Mouse (Mus musculus) embryonic fibroblast, embryonic 13.5 days (primary cell): Measurements from ENCODE around the gene Gm49355.

Source experiments
- CTCF ChIP-seq: IDR thresholded peaks from 2 replicates; pipeline ENCODE4 v1.5.1; 2011; ENCODE audit warnings: mild to moderate bottlenecking, control low read depth, low read length, moderate library complexity, borderline replicate concordance; ENCODE audit not compliant: insufficient read depth
- POLR2A ChIP-seq: IDR thresholded peaks from 2 replicates; pipeline ENCODE4 v1.6.1; 2011; ENCODE audit warnings: low read depth, mild to moderate bottlenecking, control low read depth, low read length, moderate library complexity

- TF ChIP-seq POLR2A = no peak
- TF ChIP-seq CTCF = no peak
These were observed 15.4 kb downstream of the Gm49355 start for GRCm38 (mm10) chr14:12299171-12299570.
